Mouse (Mus musculus) olfactory bulb, adult 2 months (tissue): Measurements from ENCODE around the gene Ralgps2. TPM values are rescaled to one million over a fixed set of nuclear protein-coding genes. Genes with fewer than 3 reads are reported as not detected.

ENCODE experiments used
- H3K27ac ChIP-seq: fragments of 200-500 bp; 2 replicates; pipeline ENCODE4 v1.5.1; 2012; ENCODE audit warnings: low read depth, low read length; ENCODE audit not compliant: insufficient read depth
- H3K4me1 ChIP-seq: fragments of 200-500 bp; 2 replicates; pipeline ENCODE4 v1.6.1; 2012; ENCODE audit warnings: low read length; ENCODE audit not compliant: control insufficient read depth, insufficient read depth
- H3K4me3 ChIP-seq: fragments of 200-500 bp; 2 replicates; pipeline ENCODE4 v1.5.1; 2012; ENCODE audit warnings: mild to moderate bottlenecking, low read depth, low read length, moderate library complexity; ENCODE audit not compliant: insufficient read depth
- CTCF ChIP-seq: fragments of 200-500 bp; IDR thresholded peaks from 2 replicates; pipeline ENCODE4 v1.5.1; 2012; ENCODE audit warnings: low read depth, mild to moderate bottlenecking, low read length, moderate library complexity; ENCODE audit not compliant: insufficient read depth
- POLR2A ChIP-seq: fragments of 200-500 bp; IDR thresholded peaks from 2 replicates; pipeline ENCODE4 v1.6.1; 2012; ENCODE audit warnings: mild to moderate bottlenecking, low read depth, low read length, moderate library complexity; ENCODE audit not compliant: insufficient read depth
- WGBS: fragments of 180-500 bp; shearing (Covaris S2); methylation state at CpG from one replicate; pipeline ENCODE4 v1.1.7; 2018; 5-methylcytosine and 5-hydroxymethylcytosine counted together
- polyA plus RNA-seq: library from polyadenylated mRNA; stranded (reverse); fragments of >200 nt; gene quantifications from 2 replicates; pipeline ENCODE4 v1.2.4, GENCODE M21; 2012; ENCODE audit warnings: low replicate concordance; ENCODE audit not compliant: missing spikeins, insufficient read depth, insufficient read length

Ralgps2 gene
- polyA plus RNA-seq, 1 experiment: not detected

GRCm38 (mm10) chr1:156758326-156758725 is 181.1 kb downstream of the Ralgps2 start:
- H3K4me1 ChIP-seq: 0 out of 2 replicates have a peak, but pooled peaks cover 5% of the 10 kb centered on the region
- 81% methylated on average over 4 of the region's 4 CpGs for WGBS
- TF ChIP-seq CTCF (no peak), POLR2A (no peak)
- H3K27ac ChIP-seq: no peak overlapping the region
- no peak overlapping the region for H3K4me3 ChIP-seq

- Histone ChIP-seq H3K4me3 (no peak overlapping the region), H3K27ac (no peak overlapping the region), H3K4me1 (0 out of 2 replicates have a peak, but pooled peaks cover 5% of the 10 kb centered on the region)
- 59% methylated on average over 15 of the region's 15 CpGs for WGBS
- TF ChIP-seq CTCF (no peak), POLR2A (no peak)
These were observed 184.6 kb downstream of the Ralgps2 start for GRCm38 (mm10) chr1:156754608-156755413.

Other genes with a start within 250 kb of the Ralgps2 start
- 104 TPM in 1 of 2 replicates, not detected in the other for gene Fam20b, start 220.5 kb downstream of the Ralgps2 start, polyA plus RNA-seq
- not detected in 2 replicates for gene Angptl1, start 101.1 kb downstream of the Ralgps2 start, polyA plus RNA-seq
- not detected in 2 replicates for gene Tex35, start 169.1 kb upstream of the Ralgps2 start, polyA plus RNA-seq